29 mouse cellular contexts compared by ENCODE assay signal in genomic region chr14:51113916-51114560, GRCm38 (mm10). TPM values are rescaled to one million over a fixed set of nuclear protein-coding genes. Genes with fewer than 3 reads are reported as not detected.
A peak's percentile ranks its signal among the peaks of the same experiment; 100 is the strongest.
DNase-seq lines count a peak whose midpoint lies in the region; ATAC-seq lines count a peak whose summit lies in the region.
"Had no signal": no experiment of that assay in that cellular context is flagged by ENCODE, and none has a peak within 500 bp of the region (broad histone marks: within the 10 kb centered on the region; RNA-seq: fewer than 3 reads in every experiment).

Gene Eddm3b, plus strand, starts transcription at chr14:51114426.

- peak within 1 kb of the TSS; percentile 36 for H3K4me2 ChIP-seq in embryonic facial prominence, embryonic 13.5 days
- peak within 1 kb of the TSS; percentile 3; the same call in 1 of the 2 replicates for H3K4me2 ChIP-seq in kidney, embryonic 14.5 days (replicated peaks; ENCODE audit: low read depth, low read length)
- H3K4me2 ChIP-seq in midbrain, embryonic 16.5 days (ENCODE audit: low read length) = peak within 1 kb of the TSS; percentile 31; the same call in 1 of the 2 replicates
- H3K4me2 ChIP-seq: neural tube, embryonic 12.5 days had no signal

- H3K4me3 ChIP-seq in embryonic facial prominence, embryonic 13.5 days = no peak within 1 kb of the TSS
- no peak within 1 kb of the TSS for H3K4me3 ChIP-seq in embryonic facial prominence, embryonic 10.5 days
- H3K4me3 ChIP-seq in kidney, embryonic 14.5 days (ENCODE audit: low read length) = no peak within 1 kb of the TSS
- H3K4me3 ChIP-seq in midbrain, embryonic 16.5 days (ENCODE audit: low read depth, low read length) = no peak within 1 kb of the TSS
- H3K4me3 ChIP-seq: forebrain, embryonic 10.5 days; heart, adult 2 months; layer of hippocampus, adult 2 months; limb, embryonic 10.5 days; neural tube, embryonic 12.5 days had no signal

- no peak for ATAC-seq in embryonic facial prominence, embryonic 13.5 days (ENCODE audit: insufficient number of reproducible peaks, insufficient read depth, low FRiP score, low TSS enrichment, low read depth)
- ATAC-seq in kidney, embryonic 14.5 days (ENCODE audit: low FRiP score, low TSS enrichment) = peak; percentile 81; the same call in 1 of the 2 replicates
- ATAC-seq in midbrain, embryonic 16.5 days = no peak
- ATAC-seq: activated CD4-positive, CD25-positive, alpha-beta regulatory T cell, adult 4 months; intestine, embryonic 16.5 days; liver, postnatal 0 days had no signal

- no peak within 1 kb of the TSS for H3K27ac ChIP-seq in embryonic facial prominence, embryonic 13.5 days
- no peak within 1 kb of the TSS for H3K27ac ChIP-seq in embryonic facial prominence, embryonic 10.5 days (replicated peaks)
- H3K27ac ChIP-seq in kidney, embryonic 14.5 days (ENCODE audit: low read depth, low read length) = peak within 1 kb of the TSS; percentile 12; the same call in 1 of the 2 replicates
- H3K27ac ChIP-seq in midbrain, embryonic 16.5 days (ENCODE audit: low read length) = no peak within 1 kb of the TSS
- H3K27ac ChIP-seq: forebrain, embryonic 10.5 days; heart, adult 2 months; layer of hippocampus, adult 2 months; limb, embryonic 10.5 days; neural tube, embryonic 12.5 days had no signal

- DNase-seq in embryonic facial prominence, embryonic 10.5 days (ENCODE audit: low spot score) = no peak
- peak; percentile 26 for DNase-seq in kidney, adult 11 months
- DNase-seq in kidney, adult 18-20 months = no peak
- DNase-seq in layer of hippocampus, postnatal 14 days (ENCODE audit: low spot score in 2 of 2) = no peak
- DNase-seq in cerebellum, adult 9-11 months = no peak
- DNase-seq: adrenal gland, postnatal 14 days; cerebellum, postnatal 10 days; gastrocnemius, postnatal 10 days; heart, adult 2 months; liver, postnatal 0 days; lung, postnatal 10 days; right cerebral cortex, adult 18-20 months had no signal

- H3K9me3 ChIP-seq in embryonic facial prominence, embryonic 13.5 days = no peaks in the 10 kb centered on the region; the same call in 1 of the 2 replicates
- H3K9me3 ChIP-seq in embryonic facial prominence, embryonic 10.5 days = no peaks in the 10 kb centered on the region; the same call in 1 of the 2 replicates
- peaks cover 3% of the 10 kb centered on the region; the same call in 1 of the 2 replicates for H3K9me3 ChIP-seq in kidney, embryonic 14.5 days (ENCODE audit: control insufficient read depth, low read length)
- 0 out of 2 replicates have a peak, but pooled peaks cover 2% of the 10 kb centered on the region for H3K9me3 ChIP-seq in midbrain, embryonic 16.5 days (replicated peaks; ENCODE audit: control insufficient read depth, low read length, poor library complexity, severe bottlenecking)
- H3K9me3 ChIP-seq: forebrain, embryonic 10.5 days; limb, embryonic 10.5 days; neural tube, embryonic 12.5 days had no signal

- no peak within 1 kb of the TSS for H3K9ac ChIP-seq in embryonic facial prominence, embryonic 13.5 days
- H3K9ac ChIP-seq in kidney, embryonic 14.5 days (ENCODE audit: low read depth, low read length) = no peak within 1 kb of the TSS
- no peak within 1 kb of the TSS for H3K9ac ChIP-seq in midbrain, embryonic 16.5 days (ENCODE audit: low read depth, low read length)
- H3K9ac ChIP-seq: liver, postnatal 0 days; neural tube, embryonic 12.5 days had no signal

- no peaks in the 10 kb centered on the region for H3K36me3 ChIP-seq in embryonic facial prominence, embryonic 13.5 days
- no peaks in the 10 kb centered on the region for H3K36me3 ChIP-seq in embryonic facial prominence, embryonic 10.5 days (replicated peaks)
- no peaks in the 10 kb centered on the region for H3K36me3 ChIP-seq in kidney, embryonic 14.5 days (ENCODE audit: control insufficient read depth, insufficient read depth, low read length)
- H3K36me3 ChIP-seq in midbrain, embryonic 16.5 days (ENCODE audit: control insufficient read depth, insufficient read depth, low read length) = no peaks in the 10 kb centered on the region
- H3K36me3 ChIP-seq: forebrain, embryonic 10.5 days; limb, embryonic 10.5 days; neural tube, embryonic 12.5 days had no signal

- no peaks in the 10 kb centered on the region for H3K27me3 ChIP-seq in embryonic facial prominence, embryonic 13.5 days
- no peaks in the 10 kb centered on the region for H3K27me3 ChIP-seq in embryonic facial prominence, embryonic 10.5 days (replicated peaks; ENCODE audit: low read depth, poor library complexity, severe bottlenecking)
- H3K27me3 ChIP-seq in kidney, embryonic 14.5 days (ENCODE audit: control insufficient read depth, insufficient read depth, low read length) = no peaks in the 10 kb centered on the region
- no peaks in the 10 kb centered on the region for H3K27me3 ChIP-seq in midbrain, embryonic 16.5 days (ENCODE audit: control insufficient read depth, insufficient read depth, low read depth, low read length)
- H3K27me3 ChIP-seq: neural tube, embryonic 12.5 days had no signal

- 25% methylated on average over 12 of the region's 12 CpGs for whole genome bisulfite sequencing in embryonic facial prominence, embryonic 13.5 days
- WGBS in embryonic facial prominence, embryonic 10.5 days = 32% methylated on average over 12 of the region's 12 CpGs
- WGBS in kidney, embryonic 14.5 days = 25% methylated on average over 12 of the region's 12 CpGs
- WGBS in midbrain, embryonic 16.5 days = 41% methylated on average over 12 of the region's 12 CpGs

- H3K4me1 ChIP-seq in embryonic facial prominence, embryonic 13.5 days = no peaks in the 10 kb centered on the region
- H3K4me1 ChIP-seq in embryonic facial prominence, embryonic 10.5 days = peaks cover 9% of the 10 kb centered on the region; the same call in 1 of the 2 replicates
- 0 out of 2 replicates have a peak, but pooled peaks cover 4% of the 10 kb centered on the region for H3K4me1 ChIP-seq in kidney, embryonic 14.5 days (ENCODE audit: control insufficient read depth, insufficient read depth, low read length)
- no peaks in the 10 kb centered on the region for H3K4me1 ChIP-seq in midbrain, embryonic 16.5 days (ENCODE audit: control insufficient read depth, insufficient read depth, low read length)
- H3K4me1 ChIP-seq: limb, embryonic 10.5 days; neural tube, embryonic 12.5 days had no signal

RNA-seq across cellular contexts. Expression of gene Eddm3b, which starts in this region (rescaled TPM):
- not detected in 2 replicates for polyA plus RNA-seq in embryonic facial prominence, embryonic 13.5 days (2015; fragmentation: Nextera tagmentation; extraction: Ambion mirVana)
- polyA plus RNA-seq in embryonic facial prominence, embryonic 10.5 days (2016; fragmentation: Nextera tagmentation; extraction: Ambion mirVana) = 0.10 and 0.17 TPM in 2 replicates
- polyA plus RNA-seq in kidney, embryonic 14.5 days (2014; fragmentation: Nextera tagmentation; extraction: Ambion mirVana) = 2.1 and 2.5 TPM in 2 replicates
- polyA plus RNA-seq in midbrain, embryonic 16.5 days (2015; fragmentation: Nextera tagmentation; extraction: Ambion mirVana) = not detected in 2 replicates
- not detected for total RNA-seq in layer of hippocampus, postnatal 14 days (2021)
- total RNA-seq: adrenal gland, postnatal 14 days; ES-E14; gastrocnemius, postnatal 10 days; heart, adult 2 months; layer of hippocampus, adult 2 months; left cerebral cortex, adult 18-20 months; liver, adult 2 months; megakaryocyte progenitor cell, adult 5-6 weeks had no signal
- polyA plus RNA-seq: activated CD4-positive, CD25-positive, alpha-beta regulatory T cell, adult 4 months; brain, embryonic 14.5 days; forebrain, embryonic 10.5 days; frontal cortex, adult 2 months; heart, adult 2 months; heart, embryonic 16.5 days; intestine, embryonic 16.5 days; limb, embryonic 10.5 days; liver, adult 2 months; neural tube, embryonic 12.5 days; small intestine, adult 2 months had no signal
